Mouse (Mus musculus) kidney, postnatal 0 days (tissue): ENCODE results near the gene Phkg1. TPM values are rescaled to one million over a fixed set of nuclear protein-coding genes. Genes with fewer than 3 reads are reported as not detected.

Experiments used
- ATAC-seq: fragments of 200-750 bp; cut with Nextera tagmentation; replicated peaks from 2 replicates; pipeline ENCODE4 v1.8.0; 2017; ENCODE audit warnings: low read depth, moderate number of reproducible peaks, moderate TSS enrichment, moderate library complexity; ENCODE audit not compliant: low FRiP score
- DNase-seq: peaks from one replicate; pipeline ENCODE4 v3.0.0-alpha.2; 2016; ENCODE audit warnings: low spot score
- H3K27ac ChIP-seq: fragments of 300-500 bp; sonication (generic); 2 replicates; pipeline ENCODE4 v1.5.1; 2014; ENCODE audit warnings: mild to moderate bottlenecking
- H3K27me3 ChIP-seq: fragments of 300-500 bp; sonication (generic); 2 replicates; pipeline ENCODE4 v1.6.1; 2014; ENCODE audit warnings: low read length, mixed read lengths; ENCODE audit not compliant: insufficient read depth
- H3K36me3 ChIP-seq: fragments of 300-500 bp; sonication (generic); 2 replicates; pipeline ENCODE4 v1.6.1; 2014; ENCODE audit warnings: low read length, mixed read lengths; ENCODE audit not compliant: insufficient read depth
- H3K4me1 ChIP-seq: fragments of 300-500 bp; sonication (generic); replicated peaks from 2 replicates; pipeline ENCODE4 v1.6.1; 2014; ENCODE audit warnings: antibody characterized with exemption, low read length, mixed read lengths; ENCODE audit not compliant: insufficient read depth
- H3K4me2 ChIP-seq: fragments of 300-500 bp; sonication (generic); 2 replicates; pipeline ENCODE4 v1.6.1; 2014; ENCODE audit warnings: mild to moderate bottlenecking, low read length, moderate library complexity, mixed read lengths
- H3K4me3 ChIP-seq: fragments of 300-500 bp; sonication (generic); replicated peaks from 2 replicates; pipeline ENCODE4 v1.5.1; 2014; ENCODE audit warnings: low read depth, low read length
- H3K9ac ChIP-seq: fragments of 300-500 bp; sonication (generic); 2 replicates; pipeline ENCODE4 v1.6.1; 2014; ENCODE audit warnings: low read depth, low read length
- H3K9me3 ChIP-seq: fragments of 300-500 bp; sonication (generic); replicated peaks from 2 replicates; pipeline ENCODE4 v1.6.1; 2016; ENCODE audit warnings: low read length, inconsistent platforms, mixed read lengths
- CTCF ChIP-seq: IDR thresholded peaks from 2 replicates; pipeline ENCODE4 v1.5.1; 2016; ENCODE audit warnings: antibody characterized with exemption, low read depth, mild to moderate bottlenecking, moderate library complexity
- WGBS: fragments of 180-500 bp; shearing (Covaris S2); extraction: QIAGEN DNeasy Blood & Tissue Kit; methylation state at CpG from one replicate; pipeline ENCODE4 v1.1.7; 2014; 5-methylcytosine and 5-hydroxymethylcytosine counted together
- polyA plus RNA-seq: library from polyadenylated mRNA; unstranded; fragments of >200 nt; fragmentation: Nextera tagmentation; extraction: Ambion mirVana; gene quantifications from 2 replicates; pipeline ENCODE4 v1.2.1, GENCODE M21; 2015

The Phkg1 gene
- polyA plus RNA-seq, 1 experiment from 2014 or later, result 0.05 TPM

GRCm38 (mm10) chr5:129873942-129874341, 24.4 kb downstream of the Phkg1 start:
- TF ChIP-seq CTCF, result no peak
- H3K9me3 ChIP-seq, result no peaks in the 10 kb centered on the region
- WGBS, result 77% methylated on average over 12 of the region's 12 CpGs

GRCm38 (mm10) chr5:129871238-129871637, 27.1 kb downstream of the Phkg1 start:
- ATAC-seq (no peak), DNase-seq (no peak)
- H3K36me3 ChIP-seq, result no peaks in the 10 kb centered on the region
- no peaks in the 10 kb centered on the region for H3K9me3 ChIP-seq
- H3K9ac ChIP-seq, result no peak overlapping the region
- no peaks in the 10 kb centered on the region for H3K4me1 ChIP-seq
- no peak overlapping the region for H3K27ac ChIP-seq
- H3K27me3 ChIP-seq, result no peaks in the 10 kb centered on the region
- no peak overlapping the region for H3K4me3 ChIP-seq
- no peak for TF ChIP-seq CTCF
- H3K4me2 ChIP-seq, result no peak overlapping the region
- WGBS, result 75% methylated on average over 2 of the region's 2 CpGs

More at GRCm38 (mm10) chr5:129873942-129874341, 24.4 kb downstream of the Phkg1 start:
- H3K4me3 ChIP-seq, result no peak overlapping the region
- H3K27ac ChIP-seq, result no peak overlapping the region
- no peak for ATAC-seq
- no peak for DNase-seq
- H3K36me3 ChIP-seq, result no peaks in the 10 kb centered on the region
- H3K4me1 ChIP-seq, result no peaks in the 10 kb centered on the region
- no peaks in the 10 kb centered on the region for H3K27me3 ChIP-seq
- no peak overlapping the region for H3K9ac ChIP-seq
- no peak overlapping the region for H3K4me2 ChIP-seq

GRCm38 (mm10) chr5:129869238-129869995, 28.9 kb downstream of the Phkg1 start:
- TF ChIP-seq CTCF, result no peak
- ATAC-seq (no peak), DNase-seq (no peak)
- 87% methylated on average over 19 of the region's 19 CpGs for WGBS
- H3K4me3 ChIP-seq, result no peak overlapping the region
- no peaks in the 10 kb centered on the region for H3K36me3 ChIP-seq
- H3K4me1 ChIP-seq, result no peaks in the 10 kb centered on the region
- no peak overlapping the region for H3K4me2 ChIP-seq
- H3K9ac ChIP-seq, result no peak overlapping the region
- no peak overlapping the region for H3K27ac ChIP-seq
- H3K9me3 ChIP-seq, result no peaks in the 10 kb centered on the region
- H3K27me3 ChIP-seq, result no peaks in the 10 kb centered on the region

GRCm38 (mm10) chr5:129865841-129866240, 32.5 kb downstream of the Phkg1 start:
- no peak overlapping the region for H3K27ac ChIP-seq
- no peak overlapping the region for H3K9ac ChIP-seq
- H3K36me3 ChIP-seq, result peaks cover 10% of the 10 kb centered on the region
- no peak overlapping the region for H3K4me3 ChIP-seq
- 84% methylated on average over 12 of the region's 12 CpGs for WGBS
- TF ChIP-seq CTCF, result no peak
- no peak for ATAC-seq
- no peaks in the 10 kb centered on the region for H3K9me3 ChIP-seq
- H3K4me2 ChIP-seq, result no peak overlapping the region
- DNase-seq, result no peak
- no peaks in the 10 kb centered on the region for H3K4me1 ChIP-seq
- no peaks in the 10 kb centered on the region for H3K27me3 ChIP-seq

GRCm38 (mm10) chr5:129864467-129864866, 33.9 kb downstream of the Phkg1 start:
- Histone ChIP-seq H3K27ac (no peak overlapping the region), H3K36me3 (peaks cover 23% of the 10 kb centered on the region), H3K4me3 (no peak overlapping the region), H3K9ac (0 out of 2 replicates have a peak overlapping the region, but pooled peaks have one; percentile 0), H3K9me3 (no peaks in the 10 kb centered on the region), H3K4me1 (no peaks in the 10 kb centered on the region), H3K27me3 (no peaks in the 10 kb centered on the region), H3K4me2 (peak overlapping the region; percentile 23; the same call in 1 of the 2 replicates)
- DNase-seq, result peak; percentile 52
- WGBS, result 8% methylated on average over 18 of the region's 18 CpGs
- peak; percentile 59 for TF ChIP-seq CTCF
- ATAC-seq, result peak; percentile 21; the same call in 1 of the 2 replicates

- Histone ChIP-seq H3K36me3 (peaks cover 27% of the 10 kb centered on the region), H3K4me1 (no peaks in the 10 kb centered on the region), H3K27ac (no peak overlapping the region), H3K27me3 (no peaks in the 10 kb centered on the region), H3K9me3 (no peaks in the 10 kb centered on the region), H3K4me2 (no peak overlapping the region), H3K9ac (no peak overlapping the region), H3K4me3 (no peak overlapping the region)
- DNase-seq, result no peak
- no peak for ATAC-seq
- 94% methylated on average over 6 of the region's 6 CpGs for WGBS
- no peak for TF ChIP-seq CTCF
Observed at GRCm38 (mm10) chr5:129862325-129862724, 36.0 kb downstream of the Phkg1 start.
